8 mouse cellular contexts compared by ENCODE assay signal in the genomic region with DNA sequence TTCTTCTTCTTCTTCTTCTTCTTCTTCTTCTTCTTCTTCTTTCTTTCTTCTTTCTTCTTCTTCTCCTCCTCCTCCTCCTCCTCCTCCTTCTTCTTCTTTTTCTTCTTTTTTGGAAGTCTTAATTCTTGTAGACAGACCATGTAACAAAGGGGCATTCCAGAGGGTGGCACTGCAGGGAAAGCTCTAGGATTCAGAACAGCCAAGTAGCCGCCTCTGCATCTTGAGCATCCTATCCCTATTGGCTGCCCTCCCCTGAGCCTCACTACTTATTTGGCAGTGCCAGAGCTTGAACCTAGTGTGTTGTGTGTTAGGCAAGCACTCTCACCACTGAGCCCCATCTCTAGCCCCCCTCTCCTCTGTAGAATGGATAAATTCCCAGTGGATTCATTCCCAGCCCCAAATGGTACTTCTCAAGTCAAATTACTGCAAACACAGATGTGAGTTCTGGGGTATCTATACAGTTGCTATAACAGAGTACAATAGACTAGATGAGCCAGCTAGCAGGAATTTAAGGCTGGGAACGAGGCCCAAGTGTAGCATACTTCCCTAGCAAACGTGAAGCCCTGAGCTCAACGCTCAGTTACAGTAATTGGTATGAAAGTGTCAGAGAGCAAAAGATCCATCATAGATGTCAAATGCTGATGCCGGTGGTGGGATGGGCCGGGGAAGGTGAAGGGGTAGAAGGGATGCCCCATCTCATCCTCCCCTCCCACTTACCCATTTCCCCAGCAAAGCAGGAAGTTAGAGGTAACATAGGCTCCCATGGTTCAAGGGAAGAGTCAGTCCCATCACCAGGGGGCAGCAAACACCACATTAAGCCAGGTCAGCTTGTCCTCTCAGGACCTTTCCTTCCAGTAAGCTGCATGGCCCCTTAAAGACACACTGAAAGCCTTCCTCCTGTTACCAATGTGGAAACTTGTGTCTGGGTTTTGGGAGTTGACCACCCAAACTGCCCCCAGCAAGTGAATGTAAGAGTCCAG. TPM values are rescaled to one million over a fixed set of nuclear protein-coding genes. Genes with fewer than 3 reads are reported as not detected.
A peak's percentile ranks its signal among the peaks of the same experiment; 100 is the strongest.
DNase-seq lines count a peak whose midpoint lies in the region.

No protein-coding gene starts in this region.

- peak; percentile 90 to 91 for DNase-seq in B cell, adult 2 months
- DNase-seq in MEL-GATA-1-ER (ENCODE audit: extremely low read depth, low read depth), result peak; percentile 79
- peak; percentile 67 for DNase-seq in cerebellum, adult 8-10 months
- peak; percentile 83 for DNase-seq in gastrocnemius, postnatal 10 days
- DNase-seq in layer of hippocampus, adult 11-12 months (ENCODE audit: low spot score), result peak; percentile 89
- peak; percentile 94 for DNase-seq in lung, postnatal 10 days
- DNase-seq in right cerebral cortex, postnatal 25 days, result peak; percentile 61
- peak; percentile 75 to 83 for DNase-seq in urinary bladder, postnatal 36 days (ENCODE audit: low spot score in 2 of 2)

RNA-seq across cellular contexts. Expression of gene Ptpn23, which starts 3.2 kb away (rescaled TPM):
- total RNA-seq in gastrocnemius, postnatal 10 days (2021), result 10 to 100 TPM; 12.6 to 22.0 TPM

RNA-seq across cellular contexts. Expression of gene Ngp, which starts 8.3 kb away (rescaled TPM):
- total RNA-seq in gastrocnemius, postnatal 10 days (2021), result 10 to 100 TPM in 1 of 2 experiments, under 1 TPM in 1; 0.59 to 15.6 TPM

Comparison
In these comparisons a context has a peak if more than half of its experiments do, and no peak if none do; other contexts are left out.
1. Peak in every context shown above with its lines: DNase-seq.